Mouse (Mus musculus): ENCODE results near the gene Trim25.

DNA sequence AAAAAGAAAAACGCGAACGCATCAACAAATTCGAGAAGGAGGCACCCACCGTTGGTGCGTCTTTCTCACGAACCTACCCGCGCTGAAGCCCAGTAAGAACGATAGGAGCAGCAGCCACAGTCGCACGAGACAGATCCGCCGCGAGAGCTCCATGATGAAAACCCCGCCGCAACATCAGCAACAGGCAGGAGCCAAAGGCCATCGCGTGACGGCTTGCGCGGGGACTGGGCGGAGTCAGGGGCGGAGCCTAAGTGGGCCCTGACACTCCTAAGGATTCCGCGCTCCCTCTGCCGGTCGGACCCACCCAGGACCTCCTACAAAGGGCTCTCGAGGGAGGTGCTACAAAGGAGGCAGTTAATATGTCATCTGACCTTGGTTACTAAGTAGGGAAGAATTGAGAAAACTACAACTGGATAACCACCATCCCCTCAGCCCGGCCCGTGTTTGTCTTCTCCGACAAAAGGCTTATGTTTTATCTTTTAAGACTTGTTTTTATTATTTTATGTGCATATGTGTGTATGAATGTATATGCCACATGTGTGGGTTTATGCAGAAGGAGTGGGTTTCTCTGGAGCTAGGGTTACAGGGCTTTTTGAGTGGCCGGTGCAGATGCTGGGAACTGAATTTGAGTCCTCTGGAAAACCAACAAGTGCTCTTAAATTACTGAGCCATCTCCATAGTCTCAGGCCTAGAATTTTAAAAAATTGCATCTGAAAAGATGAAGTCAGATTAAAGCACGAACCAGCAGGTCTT lies 43.8 kb upstream of the Trim25 start, which contains the start of gene Scpep1:
- TF ChIP-seq CTCF (IDR thresholded peaks at IDR 0.05; ENCODE audit: extremely low read depth, insufficient read depth, low read length) (peak; percentile 63), POLR2A (IDR thresholded peaks at IDR 0.05; ENCODE audit: extremely low read depth, insufficient read depth, low read length) (peak; percentile 88)
